Mouse (Mus musculus) gastrocnemius, adult 18-20 months (tissue): ENCODE results near the gene Rnasek. TPM values are rescaled to one million over a fixed set of nuclear protein-coding genes. Genes with fewer than 3 reads are reported as not detected.

Experiments used
- DNase-seq: peaks from one replicate; pipeline ENCODE4 v3.0.0; 2021; ENCODE audit warnings: low spot score
- total RNA-seq, 2 experiments: library from RNA; stranded (reverse); gene quantifications; 2 replicates each; pipeline ENCODE4 v1.2.3; 2021

The Rnasek gene
- total RNA-seq, 2 experiments from 2014 or later = 120 to 133 TPM

- DNase-seq = peak; percentile 98
These were observed 2.0 kb downstream of the Rnasek start, which contains the start of gene 0610010K14Rik for GRCm38 (mm10) chr11:70237457-70238167. Gene 0610010K14Rik (minus strand): TSS chr11:70237914.

GRCm38 (mm10) chr11:70236717-70237116 is 2.9 kb downstream of the Rnasek start:
- no peak for DNase-seq

- DNase-seq = no peak
These were observed 4.3 kb downstream of the Rnasek start for GRCm38 (mm10) chr11:70235254-70235900.

DNA sequence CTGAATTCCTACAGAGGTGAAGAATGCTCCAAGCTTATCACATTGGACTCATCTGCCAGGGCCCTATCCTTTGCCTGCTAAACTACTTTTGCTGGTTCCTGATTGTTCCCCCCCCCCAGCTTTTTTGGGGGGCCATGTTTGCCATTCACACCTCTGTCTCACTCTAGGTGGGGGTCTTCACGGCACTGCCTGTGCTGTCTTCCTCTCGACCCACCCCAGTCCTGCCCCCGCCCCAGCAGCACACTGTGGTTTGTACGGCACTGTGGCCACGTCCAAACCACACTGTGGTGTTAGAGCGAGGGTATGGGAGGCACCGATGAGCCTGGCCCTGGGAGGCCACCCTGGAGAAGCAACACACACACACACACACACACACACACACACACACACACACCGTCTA is 5.1 kb downstream of the Rnasek start:
- no peak for DNase-seq

DNA sequence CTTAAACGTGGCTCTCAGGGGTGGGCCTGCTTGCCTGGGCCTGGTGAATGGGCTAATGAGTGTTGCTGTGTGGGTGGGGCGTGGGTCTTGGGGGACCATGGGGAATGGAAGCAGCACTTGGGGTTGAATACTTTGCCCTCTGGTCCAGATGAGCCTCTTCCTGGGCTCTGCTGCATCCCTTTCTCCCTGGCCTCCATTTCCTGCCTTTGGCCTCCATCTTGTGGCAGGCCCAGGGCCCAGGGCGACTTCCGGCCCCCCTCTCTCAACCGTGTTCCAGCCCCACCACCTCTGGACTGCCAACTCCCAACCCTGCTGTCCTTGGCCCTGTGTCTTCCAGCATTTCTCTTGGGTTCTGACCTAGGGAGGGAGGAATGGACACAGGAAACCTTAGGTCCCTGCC is 5.6 kb downstream of the Rnasek start:
- peak; percentile 65 for DNase-seq

DNA sequence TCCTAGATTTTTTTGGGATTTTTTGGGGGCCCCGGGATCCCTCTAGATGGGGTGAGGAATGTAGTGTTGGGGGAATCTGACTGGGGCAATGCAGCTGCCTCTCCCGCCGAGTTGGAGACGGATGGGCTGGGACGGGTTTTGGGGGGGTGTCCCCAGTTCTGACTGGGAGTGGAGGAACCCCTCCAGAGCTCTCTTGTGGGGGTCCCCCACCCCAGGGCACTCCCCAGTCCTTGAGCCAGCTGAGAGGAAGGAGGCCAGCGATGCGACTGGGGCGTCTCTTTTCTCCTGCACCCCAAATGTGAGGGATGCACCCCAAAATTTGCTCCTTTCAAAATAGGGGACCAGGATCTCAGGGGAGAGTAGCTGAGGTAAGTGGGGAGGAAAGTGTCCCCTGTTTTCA is 6.6 kb downstream of the Rnasek start:
- DNase-seq = no peak

- no peak for DNase-seq
These were observed 7.1 kb downstream of the Rnasek start for GRCm38 (mm10) chr11:70232546-70232945.

DNA sequence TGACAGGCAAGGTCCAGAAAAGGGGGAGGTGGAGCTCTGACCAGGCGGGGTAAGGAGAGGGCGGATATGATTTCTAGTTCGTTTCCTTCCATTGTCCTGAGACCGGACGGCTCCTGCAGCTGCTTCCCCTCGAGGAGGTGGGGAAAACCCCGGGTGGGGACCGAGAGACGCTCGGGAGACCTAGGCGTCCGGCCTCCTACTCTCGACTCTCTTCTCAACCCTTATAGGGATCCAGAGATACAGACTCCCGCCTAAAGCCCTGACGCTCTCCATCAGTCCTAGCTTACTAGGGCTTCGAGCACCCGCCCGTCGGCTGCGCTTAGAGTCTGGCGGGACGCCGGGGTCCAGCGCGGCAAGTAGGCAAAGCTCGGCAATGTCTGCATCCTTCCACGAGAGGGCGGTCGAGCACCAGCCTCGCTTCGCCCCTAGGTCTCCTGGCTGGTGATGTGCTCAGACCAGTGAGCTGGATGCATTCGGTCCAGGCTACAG is 9.4 kb downstream of the Rnasek start:
- DNase-seq = peak; percentile 85

GRCm38 (mm10) chr11:70229260-70230010 is 10.2 kb downstream of the Rnasek start, which contains the start of gene Bcl6b:
Gene Bcl6b (minus strand): TSS chr11:70229798.
- no peak for DNase-seq

DNA sequence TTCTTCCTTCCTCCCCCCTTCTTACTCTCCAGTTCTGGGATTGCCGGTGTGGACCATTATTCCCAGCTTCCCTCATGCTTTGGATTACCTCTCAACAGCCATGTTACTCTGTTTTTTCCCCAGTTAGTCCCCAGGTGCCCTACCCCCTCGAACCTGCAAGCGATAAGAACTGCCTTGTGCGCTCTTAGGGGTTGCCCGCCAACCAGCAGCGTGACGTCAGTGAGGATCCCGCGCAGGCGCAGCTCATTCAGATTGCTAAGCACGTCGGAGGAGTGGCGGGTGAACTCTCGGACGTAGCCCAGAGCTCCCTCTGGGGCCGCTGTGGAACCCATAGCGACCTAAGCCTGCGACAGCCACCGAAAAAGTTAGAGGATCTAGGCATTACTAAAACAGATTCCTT is 10.8 kb downstream of the Rnasek start:
- peak; percentile 76 for DNase-seq

DNA sequence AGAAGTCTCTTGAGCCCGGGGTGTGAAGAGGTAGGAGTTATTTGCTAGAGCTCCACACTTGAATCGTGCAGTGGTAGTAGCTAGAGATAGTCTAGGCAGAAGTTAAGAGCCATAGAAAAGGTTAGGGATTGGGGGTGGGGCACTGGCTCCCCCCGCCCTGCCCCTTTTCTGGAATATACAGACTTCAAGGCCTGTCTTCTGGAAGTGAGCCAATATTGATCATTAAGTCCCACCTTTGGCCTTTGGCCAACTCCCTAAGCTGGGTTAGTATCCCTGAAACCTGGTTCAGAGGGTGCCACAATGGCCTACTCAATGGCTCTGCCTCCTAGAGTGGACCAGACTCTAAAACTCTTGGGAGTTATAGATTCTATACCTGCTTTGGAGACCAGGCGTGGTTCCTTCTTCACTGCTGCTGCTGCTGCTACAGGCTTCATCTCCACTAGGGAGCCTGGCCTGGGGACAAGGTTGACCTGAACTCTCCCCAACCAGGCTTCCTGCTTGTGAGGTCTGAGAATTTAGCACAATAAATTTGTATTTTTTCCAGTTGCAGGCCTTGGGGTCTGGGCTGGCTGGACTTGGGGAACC is 11.9 kb downstream of the Rnasek start:
- DNase-seq = no peak

DNA sequence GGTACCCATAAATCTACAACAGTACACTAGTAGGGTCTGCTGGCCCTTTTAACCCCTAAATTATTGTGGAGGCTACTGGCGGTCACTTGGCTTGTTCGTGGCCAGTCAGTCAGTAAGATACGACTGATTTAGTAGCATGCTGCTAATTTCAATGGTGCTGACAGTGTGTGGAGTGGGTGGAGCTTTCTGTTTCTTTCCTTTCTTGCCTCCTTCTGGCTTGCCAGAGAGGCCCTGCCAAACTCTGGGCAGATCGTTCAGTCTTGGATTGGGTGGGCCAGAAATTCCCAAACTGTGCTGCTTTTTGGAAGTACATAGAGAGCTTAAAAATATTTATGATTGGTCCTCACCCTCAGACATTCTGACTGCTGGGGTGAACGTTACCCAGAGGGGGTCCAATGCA is 12.5 kb downstream of the Rnasek start:
- DNase-seq = no peak

DNA sequence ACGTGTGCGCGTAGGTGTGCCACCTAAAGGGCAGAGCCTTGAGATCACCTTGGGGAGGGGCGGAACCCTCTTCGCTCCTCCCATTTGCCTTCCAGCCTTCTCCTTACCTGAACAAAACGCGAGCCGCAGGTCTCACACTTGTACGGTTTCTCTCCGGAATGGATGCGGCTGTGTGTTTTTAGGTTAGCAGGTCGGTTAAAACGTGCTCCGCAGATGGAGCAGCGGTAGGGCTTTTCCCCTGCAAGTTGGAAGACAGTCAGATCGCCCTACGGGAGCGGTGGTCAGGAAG is 13.1 kb downstream of the Rnasek start:
- DNase-seq = no peak

DNA sequence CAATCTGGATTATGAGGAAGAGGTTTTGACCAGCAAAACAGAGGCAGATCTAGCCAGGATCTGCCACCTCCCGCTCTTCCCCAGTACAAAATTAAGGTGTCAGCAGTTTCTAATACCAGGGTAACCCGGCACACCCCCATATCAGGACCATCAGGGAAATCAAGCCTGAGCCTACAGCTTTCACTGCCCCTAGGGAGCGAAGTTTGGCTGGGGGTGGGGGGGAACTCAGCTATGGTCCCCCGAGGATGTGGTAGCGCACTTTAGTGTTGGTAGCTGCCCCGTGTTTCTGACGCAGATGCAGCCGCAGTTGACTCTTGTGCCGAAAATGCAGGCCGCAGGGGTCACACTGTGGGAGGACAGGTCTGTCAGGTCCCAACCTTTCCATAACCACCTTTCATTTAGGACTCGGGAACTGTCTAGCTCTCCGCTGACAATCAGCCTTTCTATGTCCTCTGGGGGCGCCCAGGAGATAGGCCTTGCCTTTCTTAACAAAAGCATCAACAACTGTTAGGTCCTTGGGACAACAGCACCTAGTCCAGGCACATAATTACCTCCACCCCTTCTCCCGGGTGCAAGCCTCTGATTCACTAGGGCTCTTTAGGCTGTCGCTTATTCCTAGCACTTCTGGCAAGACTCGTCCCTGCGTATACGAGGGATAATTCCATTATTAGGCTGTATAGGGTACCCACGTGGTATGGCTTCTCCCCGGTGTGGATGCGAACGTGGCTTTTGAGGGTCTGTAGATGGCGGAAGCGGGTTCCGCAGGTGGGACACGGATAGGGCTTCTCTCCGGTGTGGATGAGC is 13.6 kb downstream of the Rnasek start:
- DNase-seq = no peak

DNA sequence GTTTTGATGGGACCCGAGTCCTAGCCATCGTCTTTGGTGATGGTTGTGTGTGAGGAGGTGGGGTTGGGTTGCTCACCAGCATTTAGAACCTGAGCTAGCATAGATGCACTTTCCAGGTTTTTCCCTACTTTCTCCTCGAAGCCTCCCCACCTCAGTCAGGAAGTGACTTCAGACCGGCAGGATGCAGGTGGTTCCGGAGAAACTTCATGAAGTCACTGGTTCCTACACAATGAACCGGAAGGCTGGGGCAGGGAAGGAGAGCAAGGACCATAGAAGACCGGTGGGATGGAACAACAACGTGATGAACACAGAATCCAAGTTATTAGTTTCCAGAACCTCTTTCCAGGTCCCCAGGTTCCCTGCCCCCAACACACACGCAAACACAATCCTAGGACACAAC is 15.9 kb downstream of the Rnasek start:
- no peak for DNase-seq

GRCm38 (mm10) chr11:70221603-70222500 is 17.8 kb downstream of the Rnasek start:
- no peak for DNase-seq

DNA sequence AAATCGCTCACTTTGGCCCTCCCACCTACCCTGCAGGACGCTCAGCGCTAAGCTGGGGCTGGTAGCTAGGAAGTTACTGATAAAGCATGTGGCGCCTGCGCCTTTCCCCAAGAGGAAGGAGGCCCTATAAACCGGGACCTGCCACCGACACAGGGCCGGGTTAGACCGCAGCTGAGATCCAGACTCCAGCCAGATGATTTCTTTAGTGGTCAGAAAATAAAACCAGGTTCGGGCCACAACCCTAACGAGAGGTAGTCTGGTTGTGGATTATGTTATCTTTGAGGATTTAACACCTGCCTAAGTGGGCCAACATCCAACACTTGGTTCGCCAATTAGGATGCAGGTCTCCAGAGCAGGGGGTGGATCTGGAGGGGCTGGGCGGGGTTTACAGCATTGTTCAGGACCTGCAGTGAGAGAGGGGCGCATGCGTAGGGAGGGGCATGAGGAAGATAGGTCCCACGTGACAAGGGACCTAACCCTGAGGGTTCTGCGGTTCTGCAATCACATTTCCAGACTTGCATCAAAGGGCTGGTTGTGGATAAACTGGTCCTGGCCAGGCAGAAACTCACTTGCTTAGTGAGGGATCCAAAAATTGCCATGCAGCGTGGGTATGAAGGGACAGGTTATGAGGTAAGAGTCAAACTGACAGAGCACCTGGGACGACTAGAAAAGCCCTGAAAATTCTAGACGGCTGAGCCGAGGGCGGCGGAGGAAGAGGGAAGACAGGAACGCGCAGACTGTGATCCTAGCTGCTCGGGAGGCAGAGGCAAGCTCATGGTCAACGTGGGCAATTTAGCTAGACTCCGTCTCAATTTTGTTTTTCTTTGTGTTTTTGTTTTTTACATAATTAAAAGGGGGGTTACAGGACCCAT is 18.7 kb downstream of the Rnasek start, which contains the start of gene Slc16a13:
Gene Slc16a13, minus strand, starts transcription at position 334 of the 872 bp plus-strand sequence.
- peak; percentile 84 for DNase-seq

DNA sequence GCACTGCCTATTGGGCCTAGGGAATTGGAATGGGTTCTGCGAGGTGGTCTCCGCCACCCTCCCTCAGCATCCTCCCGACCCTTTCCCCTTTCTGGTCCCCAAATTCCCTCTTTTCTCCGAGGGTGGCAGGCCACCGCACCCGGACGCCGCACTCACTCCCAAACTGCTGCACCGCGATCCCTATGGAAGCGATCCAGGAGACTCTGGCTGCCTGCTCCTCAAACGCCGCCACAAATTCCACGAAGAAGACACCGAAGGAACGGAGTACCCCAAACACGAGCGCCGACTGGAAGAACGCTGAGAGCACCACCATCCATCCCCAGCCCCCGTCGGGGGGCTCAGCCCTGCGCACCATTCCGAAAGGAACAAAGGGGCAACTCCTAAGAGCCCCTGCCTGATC is 19.3 kb downstream of the Rnasek start:
- DNase-seq = no peak

- no peak for DNase-seq
These were observed 19.8 kb downstream of the Rnasek start for GRCm38 (mm10) chr11:70219873-70220272.
